Mouse (Mus musculus) heart, embryonic 11.5 days (tissue): ENCODE measurements around the gene Gmnn. TPM values are rescaled to one million over a fixed set of nuclear protein-coding genes. Genes with fewer than 3 reads are reported as not detected.

Experiments used
- ATAC-seq: fragments of 200-750 bp; cut with Nextera tagmentation; replicated peaks from 2 replicates; pipeline ENCODE4 v1.8.0; 2017; ENCODE audit warnings: moderate library complexity; ENCODE audit not compliant: insufficient number of reproducible peaks, low FRiP score, low TSS enrichment
- H3K27ac ChIP-seq: fragments of 300-500 bp; sonication (generic); 2 replicates; pipeline ENCODE4 v1.5.1; 2014; ENCODE audit warnings: mild to moderate bottlenecking, low read depth, low read length
- H3K27me3 ChIP-seq: fragments of 300-500 bp; sonication (generic); 2 replicates; pipeline ENCODE4 v1.6.1; 2014; ENCODE audit warnings: mild to moderate bottlenecking, low read length, mixed read lengths; ENCODE audit not compliant: control insufficient read depth, insufficient read depth
- H3K36me3 ChIP-seq: fragments of 300-500 bp; sonication (generic); 2 replicates; pipeline ENCODE4 v1.6.1; 2014; ENCODE audit warnings: mild to moderate bottlenecking, low read length, moderate library complexity, mixed read lengths; ENCODE audit not compliant: control insufficient read depth, insufficient read depth
- H3K4me1 ChIP-seq: fragments of 300-500 bp; sonication (generic); 2 replicates; pipeline ENCODE4 v1.6.1; 2014; ENCODE audit warnings: low read length; ENCODE audit not compliant: control insufficient read depth, insufficient read depth
- H3K4me2 ChIP-seq: fragments of 300-500 bp; sonication (generic); 2 replicates; pipeline ENCODE4 v1.6.1; 2014; ENCODE audit warnings: mild to moderate bottlenecking, moderate library complexity
- H3K4me3 ChIP-seq: fragments of 300-500 bp; sonication (generic); 2 replicates; pipeline ENCODE4 v1.5.1; 2014; ENCODE audit warnings: low read depth, low read length
- H3K9ac ChIP-seq: fragments of 300-500 bp; sonication (generic); 2 replicates; pipeline ENCODE4 v1.6.1; 2014; ENCODE audit warnings: mild to moderate bottlenecking, low read depth, low read length, moderate library complexity
- H3K9me3 ChIP-seq: fragments of 300-500 bp; sonication (generic); replicated peaks from 2 replicates; pipeline ENCODE4 v1.6.1; 2016; ENCODE audit warnings: low read length; ENCODE audit not compliant: control insufficient read depth
- WGBS: fragments of 180-500 bp; shearing (Covaris S2); extraction: QIAGEN DNeasy Blood & Tissue Kit; methylation state at CpG from one replicate; pipeline ENCODE4 v1.1.7; 2014; ENCODE audit not compliant: insufficient replicate concordance; 5-methylcytosine and 5-hydroxymethylcytosine counted together
- polyA plus RNA-seq: library from polyadenylated mRNA; unstranded; fragments of >200 nt; fragmentation: Nextera tagmentation; extraction: Ambion mirVana; gene quantifications from 2 replicates; pipeline ENCODE4 v1.2.1, GENCODE M21; 2014

Gene Gmnn
- 116 and 127 TPM in 2 replicates for polyA plus RNA-seq

DNA sequence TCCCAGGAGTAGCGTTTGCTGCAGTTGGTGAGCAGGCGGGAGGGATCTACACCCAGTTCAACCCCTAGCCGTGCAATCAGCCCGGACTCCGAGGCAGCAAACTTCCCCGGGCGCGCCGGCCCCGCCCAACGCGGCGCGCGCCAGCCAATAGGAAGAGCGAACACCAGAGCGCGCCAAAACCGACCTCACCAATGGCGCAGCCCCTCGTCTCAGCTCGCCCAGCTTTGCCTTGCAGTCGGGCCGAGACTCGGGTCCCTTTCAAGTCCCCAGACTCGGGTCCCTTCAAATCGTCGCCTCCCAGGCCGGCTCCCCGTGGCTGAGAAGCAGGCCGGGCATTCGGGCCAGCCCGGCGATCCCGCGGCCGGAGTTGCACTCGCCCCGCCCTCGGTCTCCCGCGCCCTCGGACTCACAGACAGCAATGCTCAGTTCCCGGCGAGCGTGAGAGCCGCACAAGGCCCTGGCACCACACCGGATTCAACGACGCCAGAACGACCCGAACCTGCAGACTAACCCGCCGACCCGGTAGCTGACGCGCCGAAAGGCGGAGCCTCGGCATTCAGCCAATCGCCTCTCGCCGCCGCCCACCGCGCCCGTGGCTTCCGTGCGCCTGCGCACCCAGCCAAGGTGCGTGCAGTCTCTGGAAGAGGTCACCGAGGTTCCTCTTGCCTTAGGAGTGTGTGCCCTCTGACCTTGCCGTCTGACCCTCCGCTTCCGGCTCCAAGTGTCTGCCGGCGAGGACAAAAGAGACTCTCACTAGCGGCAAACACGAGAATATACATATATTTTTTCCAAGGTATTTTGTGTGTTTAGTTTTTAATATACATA, at the start of gene Gmnn:
Gmnn (minus strand) TSS at position 521 of the 825 bp plus-strand sequence.
- Histone ChIP-seq H3K36me3 (peaks cover 13% of the 10 kb centered on the region), H3K9ac (peak within 1 kb of the TSS; percentile 91), H3K4me2 (peak within 1 kb of the TSS; percentile 58), H3K4me1 (peaks cover 6% of the 10 kb centered on the region; the same call in 1 of the 2 replicates), H3K4me3 (peak within 1 kb of the TSS; percentile 85), H3K27ac (peak within 1 kb of the TSS; percentile 97), H3K27me3 (no peaks in the 10 kb centered on the region), H3K9me3 (no peaks in the 10 kb centered on the region)
- under 1% methylated on average over 79 of the region's 79 CpGs for WGBS
- peak; percentile 98 for ATAC-seq

DNA sequence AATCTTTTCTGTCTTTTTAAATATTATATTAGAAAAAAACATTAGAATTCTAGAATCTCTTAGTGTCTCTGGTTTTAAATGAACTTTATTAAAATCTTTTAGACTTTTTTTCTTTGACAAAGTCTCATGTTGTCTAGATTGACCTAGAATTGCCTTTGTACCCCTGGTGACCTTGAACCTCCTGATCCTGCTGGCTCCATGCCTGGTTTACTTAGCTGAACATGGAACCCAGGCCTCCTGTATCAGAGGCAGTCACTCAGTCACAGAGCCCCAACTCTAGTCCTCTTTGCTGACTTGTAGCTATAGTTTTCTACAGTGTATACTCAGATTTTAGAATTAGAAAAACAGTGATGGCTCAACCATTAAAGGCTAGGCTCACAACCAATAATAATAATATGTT, 44.4 kb upstream of the Gmnn start:
- Histone ChIP-seq H3K4me1 (peaks cover 4% of the 10 kb centered on the region; the same call in 1 of the 2 replicates), H3K36me3 (peaks cover 29% of the 10 kb centered on the region), H3K9ac (no peak overlapping the region), H3K4me2 (no peak overlapping the region), H3K27ac (no peak overlapping the region), H3K9me3 (no peaks in the 10 kb centered on the region), H3K4me3 (no peak overlapping the region), H3K27me3 (no peaks in the 10 kb centered on the region)
- ATAC-seq, result no peak

DNA sequence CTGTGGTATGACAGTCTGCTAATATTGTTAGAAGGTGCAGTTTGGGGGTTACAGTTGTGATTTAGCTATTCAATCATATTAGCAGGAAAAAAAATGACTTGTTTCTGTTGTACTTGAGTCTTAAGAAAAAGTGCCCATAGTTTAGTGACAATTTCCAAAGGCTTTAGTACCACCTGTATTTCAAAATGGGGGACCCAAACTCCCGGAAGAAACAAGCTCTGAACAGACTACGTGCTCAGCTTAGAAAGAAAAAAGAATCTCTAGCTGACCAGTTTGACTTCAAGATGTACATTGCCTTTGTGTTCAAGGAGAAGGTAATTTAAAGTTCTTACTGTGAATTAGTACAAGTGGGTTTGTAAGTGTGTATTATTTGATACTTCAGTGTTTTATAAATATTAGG, 41.5 kb upstream of the Gmnn start:
- Histone ChIP-seq H3K9me3 (no peaks in the 10 kb centered on the region), H3K36me3 (peaks cover 9% of the 10 kb centered on the region), H3K4me1 (peaks cover 4% of the 10 kb centered on the region; the same call in 1 of the 2 replicates), H3K4me2 (peak overlapping the region; percentile 90), H3K9ac (peak overlapping the region; percentile 58; the same call in 1 of the 2 replicates), H3K27me3 (no peaks in the 10 kb centered on the region), H3K4me3 (peak overlapping the region; percentile 94), H3K27ac (no peak overlapping the region)
- no peak for ATAC-seq
- WGBS, result 29% methylated on average over 2 of the region's 2 CpGs

DNA sequence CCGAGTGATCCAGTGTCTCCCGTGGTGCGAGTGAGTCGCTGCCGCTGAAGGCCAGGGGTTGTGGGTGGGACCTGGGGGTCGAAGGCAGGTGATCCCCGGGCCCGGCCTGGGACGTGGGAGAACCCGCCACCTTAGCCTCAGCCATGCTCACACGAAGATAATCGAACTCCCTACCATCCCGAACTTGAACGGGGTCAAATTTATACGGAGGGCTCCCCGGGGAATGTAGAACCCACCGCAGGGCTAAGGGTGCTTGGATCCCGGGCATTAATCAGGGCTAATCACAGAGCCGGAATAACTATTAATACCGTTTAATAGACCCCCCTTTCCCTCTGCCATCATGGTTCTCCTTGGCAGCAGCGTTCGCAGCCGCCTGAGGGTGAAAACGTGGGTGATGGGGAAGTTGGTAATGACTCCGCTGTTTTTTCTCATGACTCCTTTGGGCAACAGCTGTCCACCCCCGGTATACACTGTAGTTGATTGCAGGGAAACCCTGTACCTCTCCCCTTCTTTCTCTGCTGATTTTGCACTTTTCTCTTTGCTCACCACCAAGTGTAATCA, 40.5 kb upstream of the Gmnn start:
- Histone ChIP-seq H3K4me3 (peak overlapping the region; percentile 94), H3K4me1 (peaks cover 4% of the 10 kb centered on the region; the same call in 1 of the 2 replicates), H3K9me3 (no peaks in the 10 kb centered on the region), H3K27ac (peak overlapping the region; percentile 99; the same call in 1 of the 2 replicates), H3K27me3 (no peaks in the 10 kb centered on the region), H3K4me2 (peak overlapping the region; percentile 90), H3K9ac (peak overlapping the region; percentile 97), H3K36me3 (peaks cover 2% of the 10 kb centered on the region)
- ATAC-seq, result no peak
- under 1% methylated on average over 26 of the region's 26 CpGs for WGBS

DNA sequence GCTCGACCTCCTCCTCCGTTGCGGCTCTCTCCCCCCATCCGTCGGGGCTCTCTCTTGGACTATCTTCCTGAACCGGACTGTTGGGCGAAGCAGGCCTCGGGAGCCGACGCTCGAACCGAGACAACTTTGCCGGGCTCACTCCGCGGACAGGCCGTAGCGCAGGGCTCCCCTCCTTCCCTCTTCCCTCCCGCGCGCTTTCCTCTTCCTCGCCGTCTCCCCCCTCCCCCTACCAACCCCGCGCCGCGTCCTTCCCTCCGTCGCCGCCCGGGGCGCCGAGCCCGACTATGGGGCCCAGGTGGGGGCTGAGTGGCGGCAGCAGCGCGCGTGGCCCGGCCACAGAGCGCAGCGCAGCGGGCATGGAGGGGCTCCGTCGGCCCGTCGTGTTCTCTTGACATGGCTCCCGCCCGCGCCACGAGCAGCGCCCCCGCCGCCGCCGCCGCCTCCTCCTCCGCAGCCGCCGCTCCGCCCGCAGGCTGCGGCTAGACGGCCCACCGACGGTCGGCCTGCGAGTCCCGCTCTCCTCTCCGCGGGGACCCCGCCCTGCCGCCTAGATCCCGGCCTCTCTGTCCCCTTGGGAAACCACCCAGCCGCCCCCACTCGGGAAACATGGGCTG, 39.7 kb upstream of the Gmnn start, which contains the start of gene BC005537:
BC005537 (plus strand) TSS at position 350 of the 614 bp plus-strand sequence.
- Histone ChIP-seq H3K9me3 (no peaks in the 10 kb centered on the region), H3K27ac (peak within 1 kb of the TSS; percentile 99), H3K9ac (peak within 1 kb of the TSS; percentile 97), H3K4me2 (peak within 1 kb of the TSS; percentile 90), H3K4me3 (peak within 1 kb of the TSS; percentile 94), H3K27me3 (no peaks in the 10 kb centered on the region), H3K4me1 (peaks cover 4% of the 10 kb centered on the region; the same call in 1 of the 2 replicates), H3K36me3 (no peaks in the 10 kb centered on the region)
- peak; percentile 55 for ATAC-seq
- WGBS, result under 1% methylated on average over 54 of the region's 74 CpGs

DNA sequence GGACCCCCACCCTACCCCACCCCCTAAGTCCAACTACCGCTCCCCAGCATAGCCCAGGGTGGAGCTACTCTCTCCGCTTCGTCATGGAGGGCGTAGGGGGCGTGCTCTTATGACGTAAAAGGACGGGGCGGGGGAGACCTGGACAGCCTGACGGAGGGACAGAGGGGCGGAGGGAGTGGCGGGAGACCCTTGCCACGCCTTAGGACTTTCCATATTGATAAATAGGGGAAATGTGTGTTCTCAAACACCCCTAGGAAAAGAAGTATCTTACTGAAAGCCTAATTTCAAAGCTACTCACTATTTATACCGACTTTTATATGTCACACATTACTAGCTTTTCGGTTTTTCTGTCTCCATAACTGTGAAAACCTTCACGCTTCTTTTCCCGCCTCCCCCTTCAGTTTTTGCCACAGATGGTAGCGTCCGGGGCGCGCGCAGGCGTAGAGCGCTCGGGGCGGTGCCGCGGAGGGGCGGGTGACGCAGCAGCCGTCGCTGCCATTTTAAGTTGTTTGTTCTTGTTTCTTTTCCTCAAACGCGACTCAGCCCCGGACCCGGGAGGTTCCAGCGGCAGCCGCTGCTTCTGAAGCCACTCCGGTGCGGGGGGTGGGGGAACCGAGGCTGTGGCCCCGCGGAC, 39.1 kb upstream of the Gmnn start:
- Histone ChIP-seq H3K4me1 (peaks cover 4% of the 10 kb centered on the region; the same call in 1 of the 2 replicates), H3K27me3 (no peaks in the 10 kb centered on the region), H3K4me3 (peak overlapping the region; percentile 94), H3K27ac (peak overlapping the region; percentile 99), H3K4me2 (peak overlapping the region; percentile 90), H3K36me3 (no peaks in the 10 kb centered on the region), H3K9ac (peak overlapping the region; percentile 97), H3K9me3 (no peaks in the 10 kb centered on the region)
- ATAC-seq, result peak; percentile 97
- WGBS, result under 1% methylated on average over 42 of the region's 42 CpGs

DNA sequence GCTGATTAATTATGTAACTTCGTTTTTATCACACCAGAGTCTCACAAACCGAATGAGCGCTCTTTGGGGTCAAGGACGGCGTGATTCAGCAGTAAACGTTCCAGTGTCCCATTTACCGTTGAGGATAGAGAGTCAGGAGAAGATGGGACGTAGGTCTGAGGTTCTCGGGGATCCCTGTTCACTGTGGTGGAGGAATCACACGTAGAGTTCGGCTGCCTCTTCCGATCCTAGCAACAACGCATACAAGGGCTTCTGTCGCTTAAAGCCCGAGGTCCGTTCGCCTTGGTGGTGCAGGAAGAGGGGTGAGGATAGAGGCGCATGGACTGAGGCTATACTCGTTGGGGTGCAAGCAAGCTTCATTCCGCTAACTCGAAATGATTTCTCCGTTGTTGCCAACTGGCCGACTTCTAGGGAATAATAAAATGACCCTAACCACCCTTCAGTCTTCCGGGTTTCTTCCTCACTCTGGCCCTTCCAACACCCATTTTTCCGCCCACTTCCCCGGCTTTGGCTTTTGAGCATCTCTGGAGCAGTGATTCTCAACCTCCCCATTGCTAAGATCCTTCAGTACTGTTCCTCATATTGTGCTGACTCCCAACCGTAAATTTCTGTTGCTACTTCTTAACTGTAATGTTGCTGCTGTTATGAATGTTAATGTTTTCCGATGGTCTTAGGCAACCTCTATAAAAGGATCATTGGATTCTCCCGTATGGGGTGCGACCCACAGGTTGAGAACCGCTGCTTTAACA, 38.4 kb upstream of the Gmnn start:
- Histone ChIP-seq H3K27ac (peak overlapping the region; percentile 87), H3K9ac (peak overlapping the region; percentile 97), H3K4me2 (peak overlapping the region; percentile 90), H3K36me3 (no peaks in the 10 kb centered on the region), H3K27me3 (no peaks in the 10 kb centered on the region), H3K4me3 (peak overlapping the region; percentile 65), H3K9me3 (no peaks in the 10 kb centered on the region), H3K4me1 (peaks cover 4% of the 10 kb centered on the region; the same call in 1 of the 2 replicates)
- under 1% methylated on average over 31 of the region's 31 CpGs for WGBS
- ATAC-seq, result peak; percentile 16; the same call in 1 of the 2 replicates
